17 mouse cellular contexts compared by ENCODE assay signal in the genomic region with DNA sequence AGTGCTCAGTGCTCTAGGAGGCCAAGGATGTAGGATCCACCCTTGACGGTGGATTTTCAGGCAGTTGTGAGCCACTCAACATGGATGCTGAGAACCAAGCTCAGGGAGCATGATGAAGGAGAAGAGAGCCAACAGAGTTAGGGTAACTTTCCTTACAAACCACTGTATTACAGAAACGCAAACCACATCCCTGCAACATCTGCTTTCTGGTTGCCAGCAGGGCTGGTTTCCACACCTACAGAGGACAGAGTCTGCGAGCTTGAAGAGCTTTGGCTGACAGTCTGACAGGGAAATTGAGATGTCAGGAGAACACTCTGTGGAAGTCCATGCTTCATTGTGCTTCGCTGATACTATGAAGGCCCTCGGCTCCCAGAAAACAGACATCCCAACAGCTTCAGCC. TPM values are rescaled to one million over a fixed set of nuclear protein-coding genes. Genes with fewer than 3 reads are reported as not detected.
A peak's percentile ranks its signal among the peaks of the same experiment; 100 is the strongest.
DNase-seq lines count a peak whose midpoint lies in the region; ATAC-seq and TF ChIP-seq lines count a peak whose summit lies in the region.
"Had no signal": no experiment of that assay in that cellular context is flagged by ENCODE, and none has a peak within 500 bp of the region (broad histone marks: within the 10 kb centered on the region; RNA-seq: fewer than 3 reads in every experiment).

No protein-coding gene starts in this region.

- no peaks in the 10 kb centered on the region for H3K27me3 ChIP-seq in forebrain, embryonic 12.5 days
- no peaks in the 10 kb centered on the region for H3K27me3 ChIP-seq in forebrain, postnatal 0 days (ENCODE audit: insufficient read depth, low read length)
- no peaks in the 10 kb centered on the region for H3K27me3 ChIP-seq in limb, embryonic 12.5 days
- H3K27me3 ChIP-seq: forebrain, embryonic 15.5 days; heart, embryonic 12.5 days had no signal

- no peak for ATAC-seq in forebrain, embryonic 12.5 days (ENCODE audit: low FRiP score)
- ATAC-seq in forebrain, postnatal 0 days = no peak
- no peak for ATAC-seq in limb, embryonic 12.5 days (ENCODE audit: insufficient number of reproducible peaks, insufficient read depth, low FRiP score, low TSS enrichment, low read depth)
- peak; percentile 19; the same call in 1 of the 2 replicates for ATAC-seq in megakaryocyte progenitor cell, adult 5-6 weeks (replicated peaks; ENCODE audit: poor library complexity)
- ATAC-seq: forebrain, embryonic 15.5 days; intestine, postnatal 0 days had no signal

- 87% methylated on average over 5 of the region's 5 CpGs for WGBS in forebrain, embryonic 12.5 days
- WGBS in forebrain, postnatal 0 days = 84% methylated on average over 5 of the region's 5 CpGs
- 63% methylated on average over 5 of the region's 5 CpGs for WGBS in limb, embryonic 12.5 days

- H3K36me3 ChIP-seq in forebrain, embryonic 12.5 days (replicated peaks) = no peaks in the 10 kb centered on the region
- H3K36me3 ChIP-seq in forebrain, postnatal 0 days (ENCODE audit: insufficient read depth) = no peaks in the 10 kb centered on the region
- no peaks in the 10 kb centered on the region for H3K36me3 ChIP-seq in limb, embryonic 12.5 days
- H3K36me3 ChIP-seq: forebrain, embryonic 15.5 days; heart, embryonic 12.5 days had no signal

- H3K9ac ChIP-seq in forebrain, embryonic 12.5 days = no peak overlapping the region
- no peak overlapping the region for H3K9ac ChIP-seq in forebrain, postnatal 0 days
- H3K9ac ChIP-seq in limb, embryonic 12.5 days (replicated peaks) = no peak overlapping the region
- H3K9ac ChIP-seq: forebrain, embryonic 15.5 days; heart, embryonic 12.5 days had no signal

- peaks cover 29% of the 10 kb centered on the region for H3K4me1 ChIP-seq in forebrain, embryonic 12.5 days
- peaks cover 8% of the 10 kb centered on the region; the same call in 1 of the 2 replicates for H3K4me1 ChIP-seq in forebrain, postnatal 0 days (ENCODE audit: insufficient read depth)
- peaks cover 42% of the 10 kb centered on the region for H3K4me1 ChIP-seq in limb, embryonic 12.5 days (replicated peaks)

- H3K9me3 ChIP-seq in forebrain, embryonic 12.5 days = no peaks in the 10 kb centered on the region
- no peaks in the 10 kb centered on the region for H3K9me3 ChIP-seq in forebrain, postnatal 0 days (ENCODE audit: low read length)
- H3K9me3 ChIP-seq in limb, embryonic 12.5 days = no peaks in the 10 kb centered on the region
- H3K9me3 ChIP-seq: forebrain, embryonic 15.5 days; heart, embryonic 12.5 days had no signal

- H3K4me3 ChIP-seq in forebrain, embryonic 12.5 days (replicated peaks) = no peak overlapping the region
- H3K4me3 ChIP-seq in forebrain, postnatal 0 days (ENCODE audit: low read depth, low read length) = no peak overlapping the region
- no peak overlapping the region for H3K4me3 ChIP-seq in limb, embryonic 12.5 days (replicated peaks)
- H3K4me3 ChIP-seq: forebrain, embryonic 15.5 days; heart, embryonic 12.5 days had no signal

- no peak for TF ChIP-seq CTCF in forebrain, postnatal 0 days (IDR thresholded peaks at IDR 0.05; ENCODE audit: low read depth)

- no peak for DNase-seq in forebrain, postnatal 0 days
- peak; percentile 48 for DNase-seq in lung, postnatal 36 days
- DNase-seq in lung, postnatal 10 days = no peak
- DNase-seq in right cerebral cortex, postnatal 36 days (ENCODE audit: low spot score in 2 of 2) = no peak
- no peak for DNase-seq in gastrocnemius, adult 18-20 months (ENCODE audit: low spot score)
- DNase-seq: adrenal gland, postnatal 25 days; cerebellum, postnatal 14 days; gastrocnemius, postnatal 14 days; kidney, postnatal 36 days; midbrain, embryonic 14.5 days; right cerebral cortex, adult 18-20 months had no signal

- 0 out of 2 replicates have a peak overlapping the region, but pooled peaks have one; percentile 5 for H3K27ac ChIP-seq in forebrain, embryonic 12.5 days
- no peak overlapping the region for H3K27ac ChIP-seq in forebrain, postnatal 0 days (ENCODE audit: low read depth, low read length)
- H3K27ac ChIP-seq in limb, embryonic 12.5 days = peak overlapping the region; percentile 97
- H3K27ac ChIP-seq: forebrain, embryonic 15.5 days had no signal

- no peak overlapping the region for H3K4me2 ChIP-seq in forebrain, embryonic 12.5 days
- H3K4me2 ChIP-seq in forebrain, postnatal 0 days (ENCODE audit: low read depth) = no peak overlapping the region
- no peak overlapping the region for H3K4me2 ChIP-seq in limb, embryonic 12.5 days
- H3K4me2 ChIP-seq: forebrain, embryonic 15.5 days; heart, embryonic 12.5 days had no signal

RNA-seq across cellular contexts. Expression of a gene that starts 3.3 kb away (rescaled TPM):
- polyA plus RNA-seq in forebrain, embryonic 12.5 days (2016; fragmentation: Nextera tagmentation; extraction: Ambion mirVana) = 28.4 and 29.0 TPM in 2 replicates
- total RNA-seq in forebrain, postnatal 0 days (2014; rRNA removed) = 20.4 and 26.8 TPM in 2 replicates
- polyA plus RNA-seq in forebrain, postnatal 0 days (2015; fragmentation: Nextera tagmentation; extraction: Ambion mirVana) = 14.5 and 16.2 TPM in 2 replicates
- 47.4 and 49.5 TPM in 2 replicates for polyA plus RNA-seq in limb, embryonic 12.5 days (2016; fragmentation: Nextera tagmentation; extraction: Ambion mirVana)
- 86.5 and 87.4 TPM in 2 replicates for total RNA-seq in megakaryocyte progenitor cell, adult 5-6 weeks (2015)
- total RNA-seq in megakaryocyte progenitor cell, adult 5-6 weeks (2017) = 54.3 and 57.9 TPM in 2 replicates
- 1 to 10 TPM; 7.8 to 7.9 TPM for total RNA-seq in gastrocnemius, adult 18-20 months (2021)
